Mouse (Mus musculus) adrenal gland, postnatal 14 days (tissue): ENCODE data around the gene Hist1h2bl. TPM values are rescaled to one million over a fixed set of nuclear protein-coding genes. Genes with fewer than 3 reads are reported as not detected.

ENCODE experiments used
- DNase-seq: peaks from one replicate; pipeline ENCODE4 v3.0.0; 2021; ENCODE audit warnings: mixed read lengths
- long read RNA-seq, 2 experiments: library from polyadenylated mRNA; stranded (forward); transcript quantifications; one replicate each; pipeline ENCODE4 v2.0.0; 2021
- total RNA-seq: library from RNA; stranded (reverse); gene quantifications from 2 replicates; pipeline ENCODE4 v1.2.3, GENCODE M21; 2021

The Hist1h2bl gene
- total RNA-seq = 191 and 254 TPM in 2 replicates
- long read RNA-seq, experiment 1 = 0 reads
- long read RNA-seq, experiment 2 = 0 reads

- peak; percentile 82 for DNase-seq
These were observed at the start of gene Hist1h2bl, which contains the start of gene Hist1h2ai for GRCm38 (mm10) chr13:21715864-21716539. TSS of gene Hist1h2bl (minus strand) at chr13:21716143. TSS of gene Hist1h2ai (plus strand) at chr13:21716422.

- DNase-seq = no peak
These were observed 39.8 kb upstream of the Hist1h2bl start for GRCm38 (mm10) chr13:21755707-21756106.

- DNase-seq = peak; percentile 59
These were observed 38.5 kb upstream of the Hist1h2bl start for GRCm38 (mm10) chr13:21754294-21755001.

- peak; percentile 68 for DNase-seq
These were observed 37.8 kb upstream of the Hist1h2bl start, which contains the start of the genes Hist1h2ak and Hist1h2bn for GRCm38 (mm10) chr13:21753524-21754285. TSS of gene Hist1h2ak (minus strand) at chr13:21753827. TSS of gene Hist1h2bn (plus strand) at chr13:21754123.

- DNase-seq = no peak
These were observed 37.1 kb upstream of the Hist1h2bl start for GRCm38 (mm10) chr13:21753051-21753523.

GRCm38 (mm10) chr13:21752356-21752755 lies 36.4 kb upstream of the Hist1h2bl start:
- no peak for DNase-seq

- no peak for DNase-seq
These were observed 35.9 kb upstream of the Hist1h2bl start for GRCm38 (mm10) chr13:21751827-21752226.

- DNase-seq = no peak
These were observed 35.5 kb upstream of the Hist1h2bl start for GRCm38 (mm10) chr13:21751417-21751816.

GRCm38 (mm10) chr13:21750159-21751017 lies 34.4 kb upstream of the Hist1h2bl start, which contains the start of gene Hist1h4k:
TSS of gene Hist1h4k (minus strand) at chr13:21750505.
- DNase-seq = peak; percentile 94

GRCm38 (mm10) chr13:21749387-21750158 lies 33.6 kb upstream of the Hist1h2bl start:
- no peak for DNase-seq

GRCm38 (mm10) chr13:21745006-21745405 lies 29.1 kb upstream of the Hist1h2bl start:
- no peak for DNase-seq

- peak; percentile 84 for DNase-seq
These were observed 19.2 kb upstream of the Hist1h2bl start, which contains the start of gene Hist1h4j for GRCm38 (mm10) chr13:21734906-21735767. TSS of gene Hist1h4j (plus strand) at chr13:21735064.

- DNase-seq = peak; percentile 88
These were observed 18.3 kb upstream of the Hist1h2bl start for GRCm38 (mm10) chr13:21734010-21734905.

- no peak for DNase-seq
These were observed 17.5 kb upstream of the Hist1h2bl start for GRCm38 (mm10) chr13:21733466-21733865.

- no peak for DNase-seq
These were observed 13.6 kb upstream of the Hist1h2bl start for GRCm38 (mm10) chr13:21729544-21729943.

- no peak for DNase-seq
These were observed 12.1 kb upstream of the Hist1h2bl start for GRCm38 (mm10) chr13:21727948-21728572.

- DNase-seq = no peak
These were observed 7.3 kb upstream of the Hist1h2bl start for GRCm38 (mm10) chr13:21722993-21723836.
